Mouse (Mus musculus): ENCODE data around the gene Atg4b. TPM values are rescaled to one million over a fixed set of nuclear protein-coding genes. Genes with fewer than 3 reads are reported as not detected.

Gene Atg4b
- total RNA-seq, 1 experiment: 32.7 TPM

GRCm38 (mm10) chr1:93804818-93805217 is 53.5 kb downstream of the Atg4b start:
- no peak for DNase-seq (ENCODE audit: low read depth, low spot score)
- in situ Hi-C loops (cut with MboI; ENCODE audit: low sequenced_read_pairs in 2 of 2, unreplicated experiment in 2 of 2): no loop called here
- no peaks in the 10 kb centered on the region for H3K9me3 ChIP-seq (ENCODE audit: control insufficient read depth, insufficient read depth, low read depth, low read length)
- H3K36me3 ChIP-seq (ENCODE audit: control insufficient read depth, insufficient read depth, low read length, poor library complexity, severe bottlenecking): peaks cover 20% of the 10 kb centered on the region
- no peak overlapping the region for H3K27ac ChIP-seq (ENCODE audit: insufficient read depth, low read depth, low read length, poor library complexity, severe bottlenecking)
- TF ChIP-seq ZNF384 (IDR thresholded peaks at IDR 0.05; ENCODE audit: low read depth, low read length) (no peak), ZC3H11A (IDR thresholded peaks at IDR 0.05; ENCODE audit: borderline replicate concordance, low read depth, low read length) (no peak), CHD2 (IDR thresholded peaks at IDR 0.05; ENCODE audit: low read depth, low read length) (no peak), MAFK (IDR thresholded peaks at IDR 0.05; ENCODE audit: insufficient read depth, low read depth, low read length) (no peak), HCFC1 (IDR thresholded peaks at IDR 0.05; ENCODE audit: borderline replicate concordance, insufficient read depth, low read length) (no peak)
- peak overlapping the region; percentile 58; the same call in 1 of the 2 replicates for H3K9ac ChIP-seq (ENCODE audit: insufficient read depth, low read depth, low read length, poor library complexity, severe bottlenecking)
- peaks cover 3 to 6% of the 10 kb centered on the region in 2 experiments; a peak in 2 of 4 replicates for H3K4me1 ChIP-seq (ENCODE audit: control insufficient read depth in 2 of 2, insufficient read depth in 2 of 2, low read length in 2 of 2, poor library complexity in 1 of 2)
- H3K4me3 ChIP-seq (ENCODE audit: insufficient read depth in 1 of 2, low read depth in 1 of 2, low read length in 2 of 2, poor library complexity in 1 of 2, severe bottlenecking in 1 of 2): peak overlapping the region; percentile 76 to 83; a peak in 3 of 4 replicates

DNA sequence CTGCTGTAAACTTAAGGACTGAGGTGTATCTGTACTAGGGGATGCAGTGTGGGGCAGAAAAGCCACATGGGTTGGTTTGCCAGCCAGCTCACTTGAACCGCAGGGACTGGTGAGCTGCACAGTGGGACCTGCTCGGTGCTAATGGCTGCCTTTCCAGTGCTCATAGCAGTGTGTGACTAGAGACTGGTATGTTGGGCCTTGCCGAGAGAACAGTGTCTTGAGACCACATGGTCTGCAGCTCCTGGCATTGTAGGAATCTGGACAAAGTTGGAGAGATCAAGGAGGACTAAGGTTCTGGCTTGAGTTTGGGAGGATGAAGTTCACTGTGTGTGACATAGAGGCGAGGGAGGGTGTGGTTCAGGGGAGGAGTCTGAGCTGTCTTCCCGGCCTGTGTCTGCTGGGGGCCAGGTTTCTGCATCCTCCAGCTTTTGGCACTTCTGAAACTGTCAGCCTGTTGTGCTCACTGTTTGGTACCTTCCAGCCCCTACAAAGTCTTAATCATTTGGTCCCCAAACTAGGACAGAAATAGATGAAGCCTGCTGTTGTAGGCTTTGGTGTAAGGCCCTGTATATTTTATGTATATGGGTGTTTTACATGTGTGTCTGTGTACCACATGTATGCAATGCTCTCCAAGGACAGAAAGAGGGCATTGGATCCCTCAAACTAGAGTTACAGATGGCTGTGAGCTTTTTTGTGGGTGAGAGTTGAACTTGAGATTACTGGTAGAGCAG is 54.1 kb downstream of the Atg4b start:
- Histone ChIP-seq H3K4me3 (ENCODE audit: insufficient read depth in 1 of 2, low read depth in 1 of 2, low read length in 2 of 2, poor library complexity in 1 of 2, severe bottlenecking in 1 of 2) (no peak overlapping the region), H3K36me3 (ENCODE audit: control insufficient read depth, insufficient read depth, low read length, poor library complexity, severe bottlenecking) (peaks cover 20% of the 10 kb centered on the region), H3K9me3 (ENCODE audit: control insufficient read depth, insufficient read depth, low read depth, low read length) (no peaks in the 10 kb centered on the region), H3K9ac (ENCODE audit: insufficient read depth, low read depth, low read length, poor library complexity, severe bottlenecking) (peak overlapping the region; percentile 16), H3K4me1 (ENCODE audit: control insufficient read depth in 2 of 2, insufficient read depth in 2 of 2, low read length in 2 of 2, poor library complexity in 1 of 2) (peaks cover 3 to 6% of the 10 kb centered on the region in 2 experiments; a peak in 2 of 4 replicates), H3K27ac (ENCODE audit: insufficient read depth, low read depth, low read length, poor library complexity, severe bottlenecking) (no peak overlapping the region)
- in situ Hi-C loops (cut with MboI; ENCODE audit: low sequenced_read_pairs in 2 of 2, unreplicated experiment in 2 of 2): no loop called here
- no peak for DNase-seq (ENCODE audit: low read depth, low spot score)
- TF ChIP-seq CHD2 (IDR thresholded peaks at IDR 0.05; ENCODE audit: low read depth, low read length) (no peak), ZNF384 (IDR thresholded peaks at IDR 0.05; ENCODE audit: low read depth, low read length) (no peak), HCFC1 (IDR thresholded peaks at IDR 0.05; ENCODE audit: borderline replicate concordance, insufficient read depth, low read length) (no peak), MAFK (IDR thresholded peaks at IDR 0.05; ENCODE audit: insufficient read depth, low read depth, low read length) (no peak), ZC3H11A (IDR thresholded peaks at IDR 0.05; ENCODE audit: borderline replicate concordance, low read depth, low read length) (no peak)

DNA sequence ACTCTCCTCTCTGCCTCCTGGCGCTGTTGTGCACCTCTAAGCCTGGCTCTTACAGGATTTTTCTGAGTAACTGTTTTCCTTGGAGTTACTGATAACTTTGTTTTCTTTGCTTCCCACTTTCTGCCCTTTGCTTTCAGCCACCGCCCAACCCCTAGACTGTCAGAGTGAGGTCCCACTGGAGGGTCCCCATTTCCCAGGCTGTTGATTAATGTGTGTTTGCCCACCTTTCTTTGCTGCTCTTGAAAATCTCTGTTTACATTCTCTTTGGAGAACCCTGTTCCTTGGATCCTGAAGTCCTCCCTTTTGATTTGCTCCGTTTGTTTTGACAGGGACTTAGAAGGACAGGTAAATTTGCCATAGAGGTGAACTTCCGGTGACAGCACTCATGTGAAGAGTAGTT is 57.6 kb downstream of the Atg4b start:
- H3K9ac ChIP-seq (ENCODE audit: insufficient read depth, low read depth, low read length, poor library complexity, severe bottlenecking): no peak overlapping the region
- H3K4me1 ChIP-seq (ENCODE audit: control insufficient read depth in 2 of 2, insufficient read depth in 2 of 2, low read length in 2 of 2, poor library complexity in 1 of 2): peaks cover 0 to 3% of the 10 kb centered on the region in 2 experiments; a peak in 1 of 4 replicates
- no peak for DNase-seq (ENCODE audit: low read depth, low spot score)
- in situ Hi-C loops (cut with MboI; ENCODE audit: low sequenced_read_pairs in 2 of 2, unreplicated experiment in 2 of 2): no loop called here
- TF ChIP-seq ZNF384 (IDR thresholded peaks at IDR 0.05; ENCODE audit: low read depth, low read length): no peak
- no peak for TF ChIP-seq MAFK (IDR thresholded peaks at IDR 0.05; ENCODE audit: insufficient read depth, low read depth, low read length)
- no peak for TF ChIP-seq ZC3H11A (IDR thresholded peaks at IDR 0.05; ENCODE audit: borderline replicate concordance, low read depth, low read length)
- TF ChIP-seq CHD2 (IDR thresholded peaks at IDR 0.05; ENCODE audit: low read depth, low read length): no peak
- TF ChIP-seq HCFC1 (IDR thresholded peaks at IDR 0.05; ENCODE audit: borderline replicate concordance, insufficient read depth, low read length): no peak
- peaks cover 43% of the 10 kb centered on the region for H3K36me3 ChIP-seq (ENCODE audit: control insufficient read depth, insufficient read depth, low read length, poor library complexity, severe bottlenecking)
- H3K27ac ChIP-seq (ENCODE audit: insufficient read depth, low read depth, low read length, poor library complexity, severe bottlenecking): no peak overlapping the region
- H3K4me3 ChIP-seq (ENCODE audit: insufficient read depth in 1 of 2, low read depth in 1 of 2, low read length in 2 of 2, poor library complexity in 1 of 2, severe bottlenecking in 1 of 2): no peak overlapping the region
- H3K9me3 ChIP-seq (ENCODE audit: control insufficient read depth, insufficient read depth, low read depth, low read length): no peaks in the 10 kb centered on the region

GRCm38 (mm10) chr1:93810011-93810410 is 58.7 kb downstream of the Atg4b start:
- peaks cover 0 to 3% of the 10 kb centered on the region in 2 experiments; a peak in 1 of 4 replicates for H3K4me1 ChIP-seq (ENCODE audit: control insufficient read depth in 2 of 2, insufficient read depth in 2 of 2, low read length in 2 of 2, poor library complexity in 1 of 2)
- H3K36me3 ChIP-seq (ENCODE audit: control insufficient read depth, insufficient read depth, low read length, poor library complexity, severe bottlenecking): peaks cover 53% of the 10 kb centered on the region
- TF ChIP-seq HCFC1 (IDR thresholded peaks at IDR 0.05; ENCODE audit: borderline replicate concordance, insufficient read depth, low read length) (no peak), ZNF384 (IDR thresholded peaks at IDR 0.05; ENCODE audit: low read depth, low read length) (no peak), ZC3H11A (IDR thresholded peaks at IDR 0.05; ENCODE audit: borderline replicate concordance, low read depth, low read length) (no peak), CHD2 (IDR thresholded peaks at IDR 0.05; ENCODE audit: low read depth, low read length) (no peak), MAFK (IDR thresholded peaks at IDR 0.05; ENCODE audit: insufficient read depth, low read depth, low read length) (no peak)
- H3K27ac ChIP-seq (ENCODE audit: insufficient read depth, low read depth, low read length, poor library complexity, severe bottlenecking): no peak overlapping the region
- no peak overlapping the region for H3K4me3 ChIP-seq (ENCODE audit: insufficient read depth in 1 of 2, low read depth in 1 of 2, low read length in 2 of 2, poor library complexity in 1 of 2, severe bottlenecking in 1 of 2)
- in situ Hi-C loops (cut with MboI; ENCODE audit: low sequenced_read_pairs in 2 of 2, unreplicated experiment in 2 of 2): no loop called here
- H3K9me3 ChIP-seq (ENCODE audit: control insufficient read depth, insufficient read depth, low read depth, low read length): no peaks in the 10 kb centered on the region
- no peak overlapping the region for H3K9ac ChIP-seq (ENCODE audit: insufficient read depth, low read depth, low read length, poor library complexity, severe bottlenecking)
- DNase-seq (ENCODE audit: low read depth, low spot score): peak; percentile 24
